Mouse (Mus musculus) left cerebral cortex, postnatal 36 days (tissue): ENCODE measurements around the gene Cyb5r2. TPM values are rescaled to one million over a fixed set of nuclear protein-coding genes. Genes with fewer than 3 reads are reported as not detected.

Experiments
- DNase-seq, 2 experiments: peaks; one replicate each; pipeline ENCODE4 v3.0.0; 2021 to 2022; ENCODE audit warnings: low spot score in 2 of 2, mixed read lengths in 1 of 2
- intact Hi-C: fragments of 180-260 bp; cut with DNase I; formaldehyde crosslinking; loops from one replicate; pipeline ENCODE4 v1.15.1; 2025
- total RNA-seq, 2 experiments: library from RNA; stranded (reverse); gene quantifications; 2 replicates each; pipeline ENCODE4 v1.2.3; 2021

Gene Cyb5r2
- total RNA-seq, 2 experiments from 2014 or later = not detected

DNA sequence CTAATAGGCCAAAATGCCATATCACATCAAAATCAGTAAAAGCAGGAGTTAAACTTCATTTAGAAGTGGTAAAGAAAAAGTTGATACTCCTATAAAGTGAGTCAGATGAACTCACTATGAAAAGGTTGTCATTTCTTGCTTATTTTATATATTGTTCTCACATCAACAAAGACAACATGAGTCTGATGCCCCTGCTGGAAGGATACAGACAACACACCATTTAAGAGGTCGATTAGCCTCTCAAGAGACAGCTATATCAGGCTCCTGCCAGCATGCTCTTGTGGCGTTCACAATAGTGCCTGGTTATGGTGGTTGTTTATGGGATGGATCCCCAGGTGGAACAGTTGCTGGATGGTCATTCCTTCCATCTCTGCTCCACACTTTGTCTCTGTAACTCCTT, 24.7 kb downstream of the Cyb5r2 start:
- DNase-seq = no peak
- intact Hi-C loops = no loop called here

DNA sequence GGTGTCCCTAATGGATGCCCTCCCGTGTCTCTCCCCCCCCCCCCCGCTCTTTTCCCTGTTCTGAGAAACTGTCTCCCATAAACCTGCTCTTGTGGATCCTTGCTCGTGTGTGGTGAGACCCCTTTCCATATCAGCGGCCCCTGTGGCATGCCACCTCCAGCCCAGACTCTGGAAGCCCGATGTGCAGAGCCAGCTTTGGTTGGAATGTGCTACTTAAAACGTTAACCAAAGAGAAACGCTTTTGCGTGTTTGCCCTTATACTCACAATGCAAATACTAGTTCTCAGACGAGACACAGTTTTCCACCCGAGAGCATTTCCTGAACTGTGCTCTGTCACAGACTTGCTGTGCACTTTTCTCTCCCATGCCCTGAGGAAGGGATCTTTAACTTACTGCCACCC, 27.2 kb downstream of the Cyb5r2 start:
- intact Hi-C loops = no loop called here
- no peak for DNase-seq

DNA sequence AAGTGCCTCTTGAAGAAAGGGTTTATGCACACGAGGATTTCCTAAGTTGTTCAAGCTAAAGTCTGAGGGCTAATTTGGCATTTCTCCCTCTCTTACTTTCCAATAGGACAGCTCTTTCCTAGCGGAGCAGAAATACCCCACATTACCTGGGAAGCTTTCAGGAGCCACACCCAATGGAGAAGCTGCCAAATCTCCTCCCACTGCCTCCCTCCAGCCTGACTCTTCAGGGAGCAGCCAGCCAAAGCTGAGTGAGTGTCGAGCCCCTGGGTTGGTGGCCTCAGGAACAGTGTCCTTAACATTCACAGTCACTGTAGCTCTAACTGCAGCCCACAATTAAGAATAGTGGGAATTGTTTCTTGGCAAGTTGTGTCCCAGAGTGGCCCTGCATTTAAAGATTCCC, 30.3 kb downstream of the Cyb5r2 start:
- DNase-seq = no peak
- intact Hi-C loops = no loop called here

DNA sequence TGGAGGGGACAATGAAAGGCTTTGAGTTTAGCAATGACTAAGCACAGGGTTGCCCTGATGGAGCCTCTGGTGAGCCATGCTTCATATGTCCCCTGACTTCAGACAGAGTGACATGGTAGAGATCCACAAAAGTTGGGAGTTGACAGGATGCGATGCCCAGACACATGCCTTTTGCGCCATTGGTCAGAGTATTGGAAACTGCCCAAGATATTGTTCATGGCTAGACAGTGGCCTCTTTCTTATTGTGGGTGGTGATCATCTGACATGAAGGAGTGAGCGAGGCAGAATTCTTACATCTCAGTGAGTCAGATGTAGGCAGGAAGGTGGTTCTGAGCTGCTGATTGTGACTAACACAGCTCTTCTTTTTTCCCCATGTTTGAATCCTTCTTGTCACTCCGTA, 35.3 kb downstream of the Cyb5r2 start:
- intact Hi-C loops = no loop called here
- no peak for DNase-seq

DNA sequence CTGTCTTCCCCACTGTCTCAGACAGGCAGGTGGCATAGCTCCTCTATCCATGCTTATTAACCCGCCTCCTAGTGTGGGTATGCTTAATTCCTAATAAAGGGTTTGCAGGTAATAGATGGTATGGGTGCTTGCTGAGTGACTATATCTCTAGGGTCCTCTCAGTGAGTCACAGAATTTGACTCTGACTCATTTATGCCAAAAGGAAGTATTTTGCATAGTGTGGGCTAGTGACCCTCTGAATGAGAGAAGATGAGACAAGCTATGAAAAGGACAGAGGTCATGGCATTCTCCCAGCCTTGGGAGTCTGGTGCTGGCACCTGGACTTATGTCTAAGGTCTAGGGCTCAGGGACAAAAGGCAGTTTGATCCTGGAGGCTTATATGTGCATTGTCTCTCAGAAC, 37.1 kb downstream of the Cyb5r2 start:
- no peak for DNase-seq
- intact Hi-C loops = no loop called here

DNA sequence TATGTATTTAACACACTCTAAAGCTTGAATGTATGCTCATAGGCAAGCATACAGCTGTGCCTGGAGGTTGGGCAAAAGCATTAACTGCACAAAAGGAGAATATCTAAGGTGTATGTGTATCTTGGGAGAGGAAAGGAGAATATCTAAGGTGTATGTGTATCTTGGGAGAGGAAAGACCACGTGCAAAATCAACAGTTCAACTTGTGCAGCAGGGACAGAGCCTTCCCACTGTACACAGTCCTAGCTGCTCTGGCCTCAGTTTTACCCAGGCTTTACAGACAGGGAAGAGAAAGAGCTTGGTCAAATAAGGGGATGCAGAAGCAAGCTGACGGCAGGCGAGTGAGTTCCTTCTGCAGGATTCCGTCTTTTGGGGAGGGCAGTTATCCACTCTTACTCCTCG, 43.8 kb downstream of the Cyb5r2 start:
- intact Hi-C loops = no loop called here
- no peak for DNase-seq

DNA sequence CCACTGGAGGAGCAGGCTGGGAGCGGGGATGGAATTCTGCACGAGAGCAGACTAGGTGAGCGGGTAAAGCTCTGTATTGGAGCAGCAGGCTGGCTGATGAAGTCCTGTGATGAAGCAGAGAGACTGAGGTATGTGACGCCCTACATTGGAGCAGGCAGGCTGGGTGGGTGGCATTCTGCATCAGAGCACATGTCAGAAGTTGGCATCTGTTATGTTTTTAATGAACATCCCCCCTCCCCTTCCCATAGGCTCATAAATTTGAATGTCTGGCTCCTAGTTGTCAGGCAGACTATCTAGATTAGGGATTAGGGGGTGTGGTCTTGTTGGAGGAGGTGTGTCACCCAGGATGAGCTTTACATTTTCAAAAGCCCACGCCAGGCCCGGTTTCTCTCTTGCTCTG, 45.1 kb downstream of the Cyb5r2 start:
- intact Hi-C loops = no loop called here
- DNase-seq = no peak

DNA sequence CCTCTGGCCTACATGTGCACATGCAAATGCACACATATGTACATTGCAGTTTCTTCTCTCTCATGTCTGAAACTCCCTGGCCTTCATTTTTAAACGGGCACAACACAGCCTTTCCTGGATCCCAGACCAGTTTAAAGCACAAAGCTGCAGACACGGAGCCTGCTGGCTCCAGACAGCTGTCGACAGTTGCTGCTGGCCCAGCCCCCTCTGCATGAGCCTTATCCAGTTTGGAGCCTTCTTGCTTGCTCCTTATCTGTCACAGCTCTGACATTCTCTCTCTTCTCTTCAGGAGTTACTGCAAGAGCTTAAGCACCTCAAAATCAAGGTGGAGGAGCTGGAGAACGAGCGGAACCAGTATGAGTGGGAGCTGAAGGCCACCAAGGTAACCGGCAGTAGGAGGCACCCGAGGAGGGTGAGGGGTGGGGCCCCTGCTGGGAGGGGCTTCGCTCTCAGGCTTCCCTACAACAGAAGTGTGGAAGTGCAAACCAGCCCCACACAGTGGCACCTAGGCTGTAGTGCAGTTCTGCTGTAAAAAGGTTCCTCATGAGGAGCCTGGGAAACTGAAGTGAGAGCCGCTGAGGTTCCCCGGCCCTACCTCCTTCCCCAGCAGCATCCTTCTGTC, 49.2 kb downstream of the Cyb5r2 start:
- peak; percentile 57 to 61 for DNase-seq
- intact Hi-C loops = loop anchor here (5.0 kb wide), 1 partner anchor 46 kb away; no protein-coding TSS in a partner anchor

DNA sequence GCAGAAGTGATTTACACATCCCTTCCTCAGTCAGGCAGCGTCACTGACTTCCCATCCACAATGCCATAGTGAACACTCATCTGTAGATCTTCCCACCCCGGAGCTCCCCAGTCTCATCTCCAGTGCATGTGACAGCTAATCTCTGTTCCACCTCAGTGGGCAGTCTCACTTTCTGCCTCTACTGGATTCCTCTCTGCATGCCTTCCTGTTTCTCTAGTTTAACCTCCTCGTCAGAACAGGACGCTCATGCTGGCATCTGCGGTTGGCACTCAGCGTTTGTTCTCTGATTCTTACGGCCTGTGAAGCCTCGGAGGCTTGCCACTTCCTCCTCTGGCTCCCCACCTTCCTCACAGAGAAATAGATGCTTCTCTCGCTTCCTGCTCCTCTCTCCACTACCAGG, 50.2 kb downstream of the Cyb5r2 start:
- peak in 1 of 2 experiments; percentile 5 for DNase-seq
- intact Hi-C loops = loop anchor here (5.0 kb wide), 1 partner anchor 45 kb away; no protein-coding TSS in a partner anchor

DNA sequence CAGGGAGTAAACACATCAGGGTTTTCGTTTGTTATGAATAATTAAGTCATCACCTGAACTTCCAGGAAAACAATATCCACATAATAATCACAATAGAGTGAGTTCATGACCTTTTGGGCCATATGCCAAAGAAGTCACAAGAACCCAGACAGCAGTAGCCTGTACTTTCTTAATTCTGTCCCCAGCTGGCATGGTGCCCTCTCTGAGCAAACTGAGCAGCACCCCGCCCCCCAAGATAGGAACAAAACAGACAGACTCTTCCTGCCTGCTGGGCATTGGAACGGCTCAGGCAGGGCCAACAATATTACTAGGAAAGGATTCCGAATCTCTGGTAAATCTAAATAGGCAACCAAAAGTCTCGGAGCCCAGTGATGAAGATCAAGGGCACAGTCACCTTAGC, 51.9 kb downstream of the Cyb5r2 start:
- intact Hi-C loops = loop anchor here (5.0 kb wide), 1 partner anchor 44 kb away; no protein-coding TSS in a partner anchor
- no peak for DNase-seq

DNA sequence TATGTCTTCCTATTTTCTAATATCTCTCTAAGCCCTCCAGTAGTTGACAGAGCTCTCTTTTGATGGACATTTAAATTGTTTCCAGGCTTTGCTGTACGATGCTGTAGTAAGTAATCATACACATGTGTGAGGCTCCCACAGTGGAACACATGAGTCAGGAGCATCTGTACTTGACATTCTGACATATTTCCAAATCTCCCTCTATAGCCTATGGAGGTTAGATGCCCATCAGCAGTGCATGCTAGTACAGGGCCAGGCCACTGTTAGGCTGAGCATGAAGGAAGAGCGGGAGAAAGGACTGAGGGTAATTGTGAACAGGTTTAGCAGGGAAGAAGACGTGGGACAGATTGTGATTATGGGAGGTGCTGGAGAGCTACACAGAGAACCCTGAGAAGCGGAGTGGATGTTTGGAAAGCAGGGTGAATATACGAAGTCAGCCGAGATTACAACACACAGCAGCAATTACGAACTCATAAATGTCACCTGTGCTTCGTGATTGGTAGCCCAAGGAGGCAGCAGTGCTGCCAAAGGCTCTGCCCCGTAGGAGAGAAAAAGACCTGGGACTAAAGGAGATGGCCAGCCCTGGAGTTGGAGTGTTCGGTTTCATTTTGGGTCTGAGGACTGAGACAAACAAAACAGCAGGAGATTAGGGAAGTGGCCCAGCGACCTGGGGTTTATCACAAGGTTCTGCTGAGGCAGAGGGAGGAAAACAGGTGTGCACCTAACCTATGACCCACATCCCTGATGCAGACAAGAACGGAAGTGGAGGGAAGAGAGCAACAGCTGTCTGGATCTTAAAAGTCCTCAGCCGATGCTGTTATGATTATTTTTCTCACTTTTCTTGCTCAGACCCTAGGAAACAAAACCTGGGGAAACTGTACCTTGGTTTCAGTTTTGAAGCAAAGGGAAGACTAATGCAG, 55.1 kb downstream of the Cyb5r2 start:
- intact Hi-C loops = no loop called here
- DNase-seq = no peak

DNA sequence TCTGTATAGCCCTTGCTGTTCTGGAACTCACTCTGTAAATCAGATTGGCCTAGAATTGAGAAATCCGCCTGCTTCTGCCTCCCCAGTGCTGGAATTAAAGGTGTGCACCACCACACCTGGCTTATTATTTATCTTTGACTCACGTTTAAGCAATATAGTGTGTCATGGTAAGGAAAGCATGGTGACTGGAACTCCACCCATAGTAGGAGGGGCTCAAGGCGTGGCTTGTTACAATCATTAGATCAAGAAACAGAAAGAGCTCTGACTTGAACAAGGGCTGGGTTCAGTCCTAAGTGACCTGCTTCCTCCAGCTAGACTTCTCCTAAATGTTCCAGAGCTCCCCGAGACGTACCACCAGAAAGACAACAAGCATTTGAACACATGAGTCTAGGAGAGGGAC, 57.2 kb downstream of the Cyb5r2 start:
- DNase-seq = no peak
- intact Hi-C loops = no loop called here

DNA sequence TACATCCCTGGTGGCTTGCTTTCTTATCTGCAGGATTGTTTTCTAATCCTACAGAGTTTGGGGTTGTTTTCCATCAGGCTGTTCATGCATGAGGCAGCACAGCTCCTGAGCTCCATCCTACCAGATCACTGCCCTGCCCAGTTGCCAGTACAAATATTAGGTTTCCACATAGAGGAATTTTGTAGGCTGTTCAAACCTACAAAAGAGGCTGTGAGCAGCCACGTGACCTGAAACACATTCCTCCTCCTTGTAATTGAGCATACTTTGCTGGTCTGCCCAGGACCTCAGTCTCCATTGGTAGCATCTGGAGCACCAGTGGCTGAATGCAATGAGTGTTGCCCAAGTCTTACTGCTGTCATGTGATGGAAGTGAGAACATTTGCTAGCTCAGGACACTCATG, 57.9 kb downstream of the Cyb5r2 start:
- DNase-seq = no peak
- intact Hi-C loops = no loop called here

Other genes with a start within 250 kb of the Cyb5r2 start
- gene Olfml1, start 190.6 kb downstream of the Cyb5r2 start, total RNA-seq = 10 to 100 TPM in 1 of 2 experiments, 1 to 10 TPM in 1; 9.2 to 11.2 TPM
- gene Ppfibp2, start 162.8 kb downstream of the Cyb5r2 start, total RNA-seq = 1 to 10 TPM; 5.2 to 7.0 TPM
- gene 5330417H12Rik, start 132.9 kb downstream of the Cyb5r2 start, total RNA-seq = not detected
- gene Ovch2, start 43.2 kb upstream of the Cyb5r2 start, total RNA-seq = not detected
- not detected for gene Olfr467, start 54.2 kb upstream of the Cyb5r2 start, total RNA-seq
- not detected for gene Olfr469, start 67.5 kb upstream of the Cyb5r2 start, total RNA-seq
- not detected for gene Olfr470, start 89.5 kb upstream of the Cyb5r2 start, total RNA-seq
- gene Olfr472, start 139.9 kb upstream of the Cyb5r2 start, total RNA-seq = not detected
- gene Olfr473, start 172.4 kb upstream of the Cyb5r2 start, total RNA-seq = not detected
- gene Olfr474, start 196.6 kb upstream of the Cyb5r2 start, total RNA-seq = not detected
- gene Olfr476, start 206.8 kb upstream of the Cyb5r2 start, total RNA-seq = not detected
- under 1 TPM in 1 of 2 experiments, not detected in 1; 0.14 TPM for gene Olfr477, start 228.7 kb upstream of the Cyb5r2 start, total RNA-seq